Mouse (Mus musculus): Measurements from ENCODE around the gene Fbxl5. TPM values are rescaled to one million over a fixed set of nuclear protein-coding genes. Genes with fewer than 3 reads are reported as not detected.
A peak's percentile ranks its signal among the peaks of the same experiment; 100 is the strongest.

Gene Fbxl5
- 10 to 100 TPM; 36.4 to 43.2 (median 38.0) TPM for total RNA-seq (2022)

DNA sequence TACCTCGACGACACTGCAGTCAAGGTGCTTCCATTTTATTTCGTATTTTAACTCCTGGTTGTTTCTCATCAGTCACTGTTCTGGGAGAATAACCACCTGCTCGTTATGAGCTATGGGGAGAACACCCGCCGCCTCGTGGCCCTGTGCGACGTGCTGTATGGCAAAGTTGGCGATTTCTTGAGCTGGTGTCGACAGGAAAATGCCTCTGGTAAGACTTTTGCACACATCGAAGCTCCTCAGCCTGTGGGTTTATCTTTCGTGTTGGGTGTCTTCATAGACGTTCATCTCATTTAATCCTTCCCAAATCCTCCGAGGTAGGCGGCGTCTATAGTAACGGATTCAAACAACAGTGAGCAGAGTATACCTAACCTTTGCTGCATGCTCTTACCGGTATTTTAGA is at the start of gene Fbxl5:
Gene Fbxl5 (minus strand): TSS at position 101 of the 400 bp plus-strand sequence.
- no peak for DNase-seq (ENCODE audit: low spot score)

DNA sequence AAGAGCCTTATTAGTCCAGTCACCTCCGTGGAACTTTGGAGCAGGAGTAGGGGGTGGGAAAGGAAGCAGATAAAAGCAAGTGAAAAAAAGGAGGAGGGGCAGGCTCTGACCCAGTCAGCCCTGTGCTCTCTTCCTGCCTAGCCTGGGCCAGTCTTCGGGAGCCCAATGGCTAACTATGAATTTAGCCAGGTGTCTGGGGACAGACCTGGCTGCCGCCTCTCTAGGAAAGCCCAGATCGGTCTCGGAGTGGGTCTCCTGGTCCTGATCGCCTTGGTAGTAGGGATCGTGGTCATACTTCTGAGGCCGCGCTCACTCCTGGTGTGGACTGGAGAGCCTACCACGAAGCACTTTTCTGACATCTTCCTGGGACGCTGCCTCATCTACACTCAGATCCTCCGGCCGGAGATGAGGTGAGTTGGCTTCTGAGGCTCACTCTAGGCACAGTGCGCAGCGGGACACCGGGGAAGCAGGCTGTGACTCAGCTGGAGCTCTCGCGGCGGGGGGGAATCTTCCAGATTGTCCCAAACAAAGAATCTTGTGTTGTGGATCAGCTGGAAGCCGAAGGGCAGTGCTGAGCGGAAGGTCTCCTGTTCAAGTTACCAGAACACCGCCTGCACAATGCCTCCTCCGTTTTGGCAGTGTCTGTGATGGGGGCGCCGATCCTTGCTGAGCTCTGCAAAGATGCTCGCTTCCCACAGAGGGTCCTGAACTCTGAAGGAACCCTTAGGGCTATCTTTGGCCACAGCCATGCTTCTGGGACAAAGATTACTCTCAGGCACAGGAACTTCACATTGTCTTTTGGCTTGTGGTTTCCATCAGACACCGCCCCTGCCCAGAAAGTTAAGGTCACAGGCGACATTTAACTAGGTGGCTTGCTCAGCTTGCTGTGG is 47.5 kb upstream of the Fbxl5 start:
- DNase-seq (ENCODE audit: low spot score), result peak; percentile 60

DNA sequence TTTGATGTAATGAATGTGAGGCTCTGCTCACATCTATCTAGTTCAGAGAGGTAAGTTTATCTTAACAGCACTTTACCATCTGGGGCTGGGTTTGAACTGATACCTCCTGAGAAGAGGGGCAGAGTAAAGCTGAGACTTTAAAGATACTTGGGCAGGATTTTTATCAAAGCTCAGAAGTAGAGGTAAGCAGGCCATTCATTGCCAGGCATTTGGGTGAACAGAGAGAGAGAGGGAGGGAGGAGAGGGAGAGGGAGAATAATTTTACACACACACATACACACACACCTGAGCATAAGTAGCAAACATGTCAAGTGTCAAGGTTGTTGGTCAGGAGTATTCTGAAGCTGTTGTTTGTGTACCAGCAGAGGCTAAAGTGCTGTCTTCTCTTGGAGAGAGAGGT is 46.8 kb upstream of the Fbxl5 start, which contains the start of gene Cd38:
Gene Cd38 (plus strand): TSS at position 301 of the 400 bp plus-strand sequence.
- no peak for DNase-seq (ENCODE audit: low spot score)

DNA sequence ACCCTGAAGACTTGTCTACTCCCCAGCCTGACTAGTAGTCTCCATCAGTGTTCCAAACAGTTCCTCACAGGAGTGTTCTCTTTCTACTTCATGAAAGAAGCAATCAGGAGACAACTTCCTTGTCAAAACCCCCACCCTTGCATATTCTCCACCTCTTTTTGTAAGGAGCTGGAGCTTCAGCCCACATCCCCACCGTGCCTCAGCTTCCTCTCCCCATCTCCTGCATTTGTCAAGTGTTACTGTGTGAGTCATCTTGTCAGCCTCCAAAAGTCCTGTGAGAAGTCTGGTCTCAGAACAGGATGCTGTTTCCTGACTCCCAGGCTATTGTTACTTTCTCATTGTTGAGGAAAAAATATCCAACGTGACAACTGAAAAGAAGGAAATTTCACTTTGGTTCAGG is 43.9 kb upstream of the Fbxl5 start:
- DNase-seq (ENCODE audit: low spot score), result no peak

DNA sequence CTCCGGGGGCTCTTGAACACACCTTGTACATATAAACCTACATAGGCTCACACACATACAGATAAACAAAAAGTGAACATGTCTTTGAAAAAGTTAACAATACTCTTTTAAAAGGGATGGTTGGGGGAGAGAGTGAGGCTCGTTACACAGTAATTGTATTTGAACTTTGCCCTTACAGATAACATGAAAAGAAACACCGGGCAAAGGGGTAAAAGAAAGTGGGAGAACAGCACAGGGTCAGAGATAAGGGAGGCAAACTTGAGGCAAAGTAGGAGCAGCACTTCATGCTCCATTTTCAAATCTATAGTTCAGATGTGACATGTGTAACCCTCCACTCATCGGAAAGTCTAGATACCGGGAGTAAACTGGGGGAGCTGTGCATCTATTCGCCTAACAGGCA is 42.2 kb upstream of the Fbxl5 start:
- DNase-seq (ENCODE audit: low spot score), result no peak

DNA sequence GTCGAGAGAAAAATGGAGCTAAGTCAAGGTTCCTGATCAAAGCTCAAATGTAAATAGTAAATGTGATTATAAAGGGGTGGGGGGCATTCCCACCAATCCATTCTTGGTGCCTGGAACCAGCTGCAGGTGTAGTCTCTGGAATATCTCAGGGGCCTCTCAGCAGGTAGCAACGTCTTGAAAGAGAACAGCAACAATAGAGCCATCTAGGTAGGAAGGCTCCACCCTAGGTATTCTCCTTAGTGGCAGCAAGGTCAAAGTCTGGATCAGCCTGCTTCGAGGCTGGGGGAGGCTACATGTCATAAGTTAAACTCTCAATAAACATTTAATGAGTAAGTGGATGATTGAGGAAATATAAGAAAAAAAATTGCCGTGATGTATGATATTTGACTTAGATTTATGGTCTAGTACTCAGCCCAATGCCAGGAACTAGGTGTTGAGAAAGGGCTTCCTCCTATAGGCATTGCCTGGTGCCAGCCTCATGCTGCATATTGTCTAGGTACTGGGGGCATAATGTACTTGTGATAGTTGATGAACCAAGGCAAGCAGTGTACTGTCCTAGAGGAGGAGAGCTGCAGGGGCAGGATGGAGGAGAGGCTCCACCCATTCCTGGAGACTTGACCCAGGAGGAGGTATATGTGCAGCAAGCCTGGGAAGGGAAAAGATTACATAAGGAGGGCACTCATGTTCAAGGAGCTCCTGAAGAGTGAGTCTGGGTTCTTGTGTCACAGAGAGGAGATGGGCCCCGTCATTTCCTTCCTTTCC is 39.4 kb upstream of the Fbxl5 start:
- DNase-seq (ENCODE audit: low spot score), result no peak

DNA sequence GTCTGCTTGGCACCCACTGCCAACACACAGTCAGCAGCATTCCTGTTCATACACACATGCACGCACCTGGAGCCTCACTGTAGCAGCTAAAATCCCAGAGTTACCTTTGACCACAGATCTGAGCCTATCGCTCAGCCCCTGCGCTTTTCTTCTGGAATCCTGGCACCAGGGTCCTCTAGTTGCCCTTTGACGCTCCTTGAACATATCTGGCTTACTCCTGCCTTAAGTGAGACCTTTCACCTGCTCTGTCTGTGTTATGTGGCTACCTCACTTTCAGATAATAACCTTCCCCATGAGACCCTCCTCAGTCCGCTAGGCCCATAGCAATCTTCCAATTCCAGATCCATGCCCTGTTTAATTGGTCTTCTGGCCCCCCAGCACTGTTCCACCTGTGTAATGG is 38.7 kb upstream of the Fbxl5 start:
- no peak for DNase-seq (ENCODE audit: low spot score)

DNA sequence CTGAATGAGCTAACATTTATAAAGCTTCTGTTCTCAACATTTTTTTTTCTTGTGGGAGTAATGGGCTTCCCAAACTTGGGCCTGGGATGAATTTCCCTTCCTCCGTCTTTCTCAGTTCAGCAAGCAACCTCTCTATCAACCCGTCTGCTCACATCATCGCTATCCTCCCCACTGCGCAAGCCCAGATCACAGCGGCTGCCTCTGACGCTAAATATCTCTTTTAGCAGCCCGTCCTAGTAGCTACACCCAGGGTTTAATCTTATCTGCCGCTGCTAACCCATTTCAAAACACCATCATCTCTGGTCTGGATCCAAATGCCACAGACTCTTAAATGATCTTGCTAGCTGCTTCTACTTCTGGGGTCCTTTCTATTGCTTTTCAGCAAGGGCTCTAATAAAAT is 38.2 kb upstream of the Fbxl5 start:
- DNase-seq (ENCODE audit: low spot score), result no peak

DNA sequence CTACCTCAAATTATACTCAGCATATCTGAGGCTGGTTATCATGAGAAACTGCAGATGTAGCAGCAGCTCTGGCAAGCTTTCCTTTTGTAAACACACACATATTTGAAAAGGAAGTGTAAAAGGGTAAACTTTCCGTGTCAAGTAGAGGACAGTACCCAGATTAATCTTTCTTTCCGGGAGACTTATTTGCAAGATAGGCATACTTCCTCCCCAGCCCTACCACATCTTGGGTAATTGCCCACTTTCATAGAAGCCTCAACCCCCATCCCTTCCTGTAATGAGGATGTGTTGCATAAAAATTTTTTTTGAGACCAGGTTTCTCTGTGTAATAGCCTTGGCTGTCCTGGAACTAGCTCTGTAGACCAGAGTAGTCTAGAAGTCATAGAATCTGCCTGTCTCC is 34.3 kb upstream of the Fbxl5 start:
- peak; percentile 33 for DNase-seq (ENCODE audit: low spot score)

DNA sequence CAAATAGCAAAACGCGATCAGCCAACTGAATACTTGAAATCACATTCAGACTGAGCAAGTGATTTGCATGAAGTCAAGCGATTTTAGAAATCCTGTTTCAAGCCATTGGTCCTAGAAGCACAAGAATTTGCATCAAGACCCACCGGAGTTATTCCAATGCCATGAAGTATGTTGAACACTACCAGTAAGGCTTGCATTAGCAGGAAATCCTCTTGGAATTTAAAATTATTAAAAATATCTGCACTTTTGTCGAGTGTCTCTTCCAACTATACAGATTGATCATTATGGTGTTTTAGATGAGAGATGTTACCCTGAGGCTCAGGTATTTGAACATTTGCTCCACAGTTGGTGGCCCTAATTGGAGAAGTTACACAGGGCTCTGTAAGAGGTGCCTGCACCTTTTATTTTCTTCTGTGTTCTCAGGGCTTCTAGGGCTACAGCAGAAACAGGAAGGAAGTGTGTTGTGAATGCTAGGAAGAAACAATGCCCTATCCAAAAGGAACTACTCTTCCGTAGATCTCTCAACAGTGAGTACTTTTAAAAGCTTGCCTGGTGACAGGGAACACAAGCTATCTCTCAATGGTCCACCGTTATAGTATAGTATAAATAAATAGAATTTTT is 32.5 kb upstream of the Fbxl5 start:
- DNase-seq (ENCODE audit: low spot score), result peak; percentile 45

DNA sequence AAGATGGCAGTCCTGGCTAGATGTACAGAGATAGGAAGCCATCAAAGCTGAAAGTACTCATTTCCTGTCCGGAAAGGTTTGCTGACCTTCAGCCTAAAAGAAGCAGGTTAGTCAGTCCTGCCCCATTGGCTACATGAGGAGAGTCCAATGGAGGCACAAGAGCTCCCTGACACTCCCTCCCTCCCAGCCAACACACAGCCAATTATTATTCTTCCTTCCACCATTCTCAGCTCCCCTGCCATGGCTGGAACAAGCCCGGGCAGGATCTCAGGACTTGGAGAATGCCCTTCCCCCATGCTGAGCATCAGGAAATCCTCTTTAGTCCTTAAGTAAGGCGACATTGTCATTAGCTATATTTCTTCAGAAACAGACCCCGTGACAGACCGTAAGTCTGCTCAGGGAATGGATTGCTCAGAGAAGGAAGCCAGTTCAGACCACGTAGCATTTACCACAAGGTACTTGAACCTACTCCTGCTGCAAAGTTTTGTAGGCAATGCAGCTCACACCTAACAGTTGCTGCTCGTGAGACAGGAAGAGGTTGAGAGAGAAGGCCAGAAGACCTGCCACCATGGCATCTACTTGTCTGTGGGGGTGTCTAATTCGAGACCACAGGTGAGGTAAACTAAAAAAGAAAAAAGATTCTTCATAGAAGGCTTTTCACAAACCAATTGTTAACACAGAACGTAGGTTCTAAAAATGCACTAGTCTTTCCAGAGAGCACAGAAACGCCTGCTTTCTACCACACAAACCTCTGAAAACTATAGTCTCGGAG is 31.8 kb upstream of the Fbxl5 start:
- DNase-seq (ENCODE audit: low spot score), result no peak

DNA sequence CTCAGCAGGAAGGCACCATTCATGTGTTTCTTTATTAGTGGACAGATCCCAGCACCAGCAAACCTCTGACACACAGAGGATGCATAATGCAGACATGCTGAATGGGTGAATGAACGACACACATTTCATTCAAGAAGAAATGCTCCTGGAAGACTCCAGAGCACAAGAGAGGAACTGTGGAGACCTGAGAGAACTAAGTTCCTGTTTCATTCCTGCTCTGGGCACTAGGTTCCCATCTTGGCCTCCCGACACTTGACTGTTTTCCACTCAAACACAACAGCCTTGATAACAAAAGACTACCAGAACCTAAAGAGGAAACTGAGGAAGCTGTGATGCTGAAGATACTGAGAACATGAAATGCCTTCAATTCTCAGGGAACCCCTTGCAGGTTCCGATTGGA is 26.8 kb upstream of the Fbxl5 start:
- DNase-seq (ENCODE audit: low spot score), result no peak

DNA sequence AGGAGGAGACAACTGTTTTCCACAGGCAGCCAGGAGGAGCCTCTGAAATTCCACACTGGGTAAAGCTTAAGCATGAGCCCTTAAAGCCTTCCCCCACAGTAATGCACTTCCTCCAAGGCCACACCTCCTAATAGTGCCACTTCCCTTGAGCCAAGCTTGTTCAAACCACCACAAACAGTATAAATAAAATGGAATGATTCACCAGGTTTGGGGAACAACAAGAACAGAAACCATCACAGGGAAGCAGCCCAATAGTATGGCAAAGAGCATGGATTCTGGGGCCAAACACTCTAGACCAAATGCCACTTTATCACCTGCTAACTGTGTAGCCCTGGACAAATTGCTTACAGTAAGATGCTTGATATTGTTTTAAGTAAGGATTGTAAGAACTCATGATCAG is 26.1 kb upstream of the Fbxl5 start:
- no peak for DNase-seq (ENCODE audit: low spot score)

DNA sequence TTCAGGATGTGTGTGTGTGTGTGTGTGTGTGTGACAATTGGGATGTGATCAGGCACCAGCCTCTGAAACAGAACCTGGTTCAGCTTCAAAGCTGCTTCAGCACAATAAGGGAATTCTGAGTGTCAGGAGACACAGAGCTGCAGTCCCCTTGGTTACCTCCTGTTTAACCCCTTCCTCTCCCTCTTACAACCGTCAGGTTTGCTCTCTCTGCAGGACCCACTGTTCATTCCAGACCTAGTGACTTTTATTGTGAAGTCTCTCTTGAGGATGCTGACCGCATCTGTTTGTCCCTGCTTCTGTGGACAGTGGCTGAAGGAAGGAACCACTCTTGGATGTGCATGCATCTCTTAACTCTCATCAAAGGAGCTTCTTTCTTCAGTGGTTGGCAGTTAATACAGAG is 24.8 kb upstream of the Fbxl5 start:
- no peak for DNase-seq (ENCODE audit: low spot score)

DNA sequence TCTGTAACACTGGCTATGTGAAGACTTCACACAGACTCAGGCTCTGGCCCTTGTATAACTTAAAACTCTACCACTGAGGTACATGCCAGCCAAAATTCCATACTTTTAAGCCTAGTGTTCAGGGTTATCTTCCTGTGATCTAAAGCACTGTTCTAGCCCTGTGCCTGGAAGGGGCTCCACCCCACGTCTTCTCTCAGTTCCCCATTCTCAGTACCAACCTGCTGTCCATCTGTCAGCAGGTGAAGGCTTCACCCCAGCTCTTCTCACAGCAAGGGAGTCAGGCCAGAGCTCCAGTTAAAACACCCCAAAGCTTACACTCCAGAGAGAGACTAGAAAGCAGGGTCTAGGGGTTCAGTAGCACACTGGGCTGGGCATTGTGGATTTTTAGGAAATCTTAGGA is 24.2 kb upstream of the Fbxl5 start:
- no peak for DNase-seq (ENCODE audit: low spot score)

DNA sequence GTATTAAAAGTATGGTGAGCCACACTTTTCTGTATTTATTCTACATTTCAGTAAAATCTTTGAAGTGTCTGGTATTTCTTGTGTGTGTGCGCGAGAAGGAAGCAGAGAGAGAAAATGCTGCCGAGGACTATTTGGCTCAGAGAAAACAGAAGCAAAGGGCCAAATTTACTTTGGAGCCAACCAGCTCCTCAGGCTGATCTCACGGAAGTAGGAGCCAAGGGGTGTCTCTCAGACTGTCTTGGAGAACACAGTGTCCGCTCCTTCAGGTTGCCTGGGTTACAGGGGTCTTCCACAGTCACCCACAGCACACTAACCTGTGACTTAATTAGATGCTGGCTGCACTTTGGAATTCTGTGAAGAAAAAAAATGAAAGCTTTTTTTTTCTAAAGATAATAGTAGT is 23.6 kb upstream of the Fbxl5 start:
- DNase-seq (ENCODE audit: low spot score), result no peak

DNA sequence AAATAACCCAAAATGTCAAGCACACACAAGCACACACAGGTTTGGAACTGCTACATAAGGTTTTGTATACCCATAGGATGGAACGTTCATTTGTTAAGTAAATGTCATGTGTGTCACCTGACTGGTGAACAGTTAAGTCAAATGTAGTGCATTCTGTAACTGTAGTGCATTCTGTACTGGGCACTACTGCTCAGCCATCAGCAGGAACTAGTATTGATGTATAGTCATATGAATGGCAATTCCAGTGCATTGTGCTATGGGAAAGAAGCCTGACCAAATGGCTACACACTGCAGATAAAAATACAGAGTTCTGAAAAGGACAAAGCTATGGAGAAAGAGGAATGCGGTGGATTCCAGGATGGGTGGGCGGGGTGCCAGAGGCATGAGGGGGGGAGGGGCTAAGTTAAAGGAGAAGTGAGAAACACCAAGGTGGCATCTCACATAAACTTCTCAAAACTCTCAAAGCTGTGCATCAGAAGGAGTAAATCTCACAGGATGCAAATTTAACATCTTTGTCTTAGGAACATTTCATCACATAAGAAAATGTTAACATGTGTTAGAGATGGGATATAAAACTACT is 21.2 kb upstream of the Fbxl5 start:
- no peak for DNase-seq (ENCODE audit: low spot score)

DNA sequence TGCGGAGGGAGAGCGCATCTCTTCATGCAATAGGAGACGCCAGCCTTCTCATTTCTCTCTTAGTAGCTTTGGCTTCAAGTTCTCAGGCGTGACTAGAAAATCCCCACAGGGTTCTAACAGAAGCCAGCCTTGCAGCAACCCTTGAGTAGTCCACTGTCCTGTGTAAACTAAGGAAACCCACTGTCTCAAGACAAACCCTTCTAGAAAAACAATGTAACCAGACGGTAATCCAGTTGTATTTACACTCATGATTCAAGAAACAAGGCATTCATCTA is 20.5 kb upstream of the Fbxl5 start:
- DNase-seq (ENCODE audit: low spot score), result no peak

DNA sequence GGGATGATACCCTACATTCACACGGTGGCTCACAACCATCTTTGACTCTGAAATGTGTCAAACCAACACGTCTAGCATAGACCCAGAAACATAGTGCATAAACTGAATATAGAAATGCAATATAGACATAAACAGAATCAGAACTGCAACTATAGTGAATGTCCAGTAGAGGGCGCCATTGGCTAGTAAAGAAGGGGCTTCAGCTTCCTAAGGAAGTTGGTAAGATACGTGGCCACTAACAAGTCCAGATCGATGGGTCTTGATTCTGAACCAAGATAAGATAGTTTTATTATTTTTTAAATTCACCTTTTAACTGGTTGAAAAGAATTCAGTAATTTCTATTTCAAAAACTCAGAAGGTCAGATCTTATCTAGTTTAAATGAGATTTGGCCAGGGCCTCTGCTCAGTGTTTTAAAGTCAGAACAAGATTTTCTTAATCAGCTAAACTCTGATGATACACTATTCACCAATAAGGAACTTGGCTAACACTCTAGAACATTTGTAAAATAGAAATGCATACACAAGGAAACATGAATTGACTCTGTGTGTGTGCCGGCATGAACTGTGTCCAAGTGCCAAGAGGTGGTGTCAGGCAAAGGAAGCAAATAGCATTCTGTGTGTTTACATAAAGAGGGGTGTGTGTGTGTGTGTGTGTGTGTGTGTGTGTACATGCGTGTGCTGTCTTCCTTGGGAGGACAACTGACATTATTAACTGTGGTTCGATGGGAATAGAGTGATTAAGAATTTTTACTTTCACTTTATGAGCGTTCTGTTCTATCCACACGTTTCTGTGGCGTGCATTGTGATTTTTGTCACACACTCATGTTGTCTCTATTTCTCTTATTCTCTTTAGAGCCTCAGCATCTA is 19.9 kb upstream of the Fbxl5 start:
- peak; percentile 74 for DNase-seq (ENCODE audit: low spot score)

DNA sequence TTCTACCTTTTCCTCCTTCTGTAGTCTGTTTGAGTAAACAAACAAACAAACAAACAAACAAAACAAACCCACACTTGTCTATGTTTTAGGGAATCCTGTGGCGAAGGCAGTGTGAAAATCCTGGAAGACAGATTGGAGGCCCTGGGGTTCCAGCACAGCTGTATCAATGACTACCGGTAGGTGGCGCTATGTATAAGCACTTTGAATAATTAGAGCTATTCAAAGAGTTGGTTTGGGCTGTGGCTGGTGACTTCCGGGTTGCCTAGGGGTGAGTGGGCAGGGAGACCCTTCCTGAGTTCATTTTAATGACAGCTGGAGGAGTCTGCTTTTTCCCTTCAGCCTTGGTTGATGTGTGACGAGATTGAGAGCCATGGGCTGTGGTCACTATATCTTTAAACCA is 15.9 kb upstream of the Fbxl5 start:
- no peak for DNase-seq (ENCODE audit: low spot score)

DNA sequence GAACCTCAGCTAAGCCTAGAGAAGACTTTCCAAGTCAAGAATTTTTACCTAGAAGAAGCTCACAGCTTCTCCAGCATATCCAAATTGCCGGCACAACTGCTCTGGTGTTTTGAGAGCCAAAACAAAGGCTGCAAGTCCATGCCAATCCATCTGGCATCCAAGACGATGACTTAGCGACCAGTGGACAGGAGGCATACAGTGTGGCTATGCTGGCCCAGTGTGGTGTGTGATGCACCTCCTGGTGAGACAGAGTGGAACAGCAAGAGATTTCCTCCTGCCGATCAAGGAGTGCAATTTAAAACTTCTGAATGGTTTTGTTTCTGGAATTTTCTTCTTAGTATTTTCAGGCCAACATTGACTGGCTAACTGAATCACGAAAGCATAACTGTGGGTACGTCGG is 15.2 kb upstream of the Fbxl5 start:
- DNase-seq (ENCODE audit: low spot score), result no peak
